Mouse (Mus musculus) liver, embryonic 16.5 days (tissue): ENCODE data around the gene Aox2. TPM values are rescaled to one million over a fixed set of nuclear protein-coding genes. Genes with fewer than 3 reads are reported as not detected.
A peak's percentile ranks its signal among the peaks of the same experiment; 100 is the strongest.

Experiments used
- ATAC-seq: fragments of 200-750 bp; cut with Nextera tagmentation; 2 replicates; pipeline ENCODE4 v1.8.0; 2017; ENCODE audit warnings: low read depth, mild to moderate bottlenecking, moderate number of reproducible peaks, moderate library complexity
- H3K27ac ChIP-seq: fragments of 300-500 bp; sonication (generic); 2 replicates; pipeline ENCODE4 v1.5.1; 2014; ENCODE audit warnings: mild to moderate bottlenecking, low read length
- H3K27me3 ChIP-seq: fragments of 300-500 bp; sonication (generic); 2 replicates; pipeline ENCODE4 v1.6.1; 2014; ENCODE audit warnings: low read depth, low read length, mixed read lengths; ENCODE audit not compliant: control insufficient read depth, insufficient read depth
- H3K36me3 ChIP-seq: fragments of 300-500 bp; sonication (generic); 2 replicates; pipeline ENCODE4 v1.6.1; 2014; ENCODE audit warnings: mild to moderate bottlenecking; ENCODE audit not compliant: control insufficient read depth, insufficient read depth
- H3K4me1 ChIP-seq: fragments of 300-500 bp; sonication (generic); 2 replicates; pipeline ENCODE4 v1.6.1; 2014; ENCODE audit warnings: low read depth, low read length, mixed read lengths; ENCODE audit not compliant: control insufficient read depth
- H3K4me2 ChIP-seq: fragments of 300-500 bp; sonication (generic); 2 replicates; pipeline ENCODE4 v1.6.1; 2014; ENCODE audit warnings: low read depth, low read length, mixed read lengths
- H3K4me3 ChIP-seq: fragments of 300-500 bp; sonication (generic); 2 replicates; pipeline ENCODE4 v1.5.1; 2014; ENCODE audit warnings: low read depth, mild to moderate bottlenecking, low read length
- H3K9ac ChIP-seq: fragments of 300-500 bp; sonication (generic); 2 replicates; pipeline ENCODE4 v1.6.1; 2014; ENCODE audit warnings: low read depth, low read length
- H3K9me3 ChIP-seq: fragments of 300-500 bp; sonication (generic); replicated peaks from 2 replicates; pipeline ENCODE4 v1.6.1; 2016; ENCODE audit warnings: low read length; ENCODE audit not compliant: control insufficient read depth
- WGBS: fragments of 180-500 bp; shearing (Covaris S2); extraction: QIAGEN DNeasy Blood & Tissue Kit; methylation state at CpG from one replicate; pipeline ENCODE4 v1.1.7; 2014; ENCODE audit not compliant: insufficient replicate concordance; 5-methylcytosine and 5-hydroxymethylcytosine counted together
- polyA plus RNA-seq: library from polyadenylated mRNA; unstranded; fragments of >200 nt; fragmentation: Nextera tagmentation; extraction: Ambion mirVana; gene quantifications from 2 replicates; pipeline ENCODE4 v1.2.1, GENCODE M21; 2015

Gene Aox2
- polyA plus RNA-seq, 1 experiment from 2014 or later: not detected

DNA sequence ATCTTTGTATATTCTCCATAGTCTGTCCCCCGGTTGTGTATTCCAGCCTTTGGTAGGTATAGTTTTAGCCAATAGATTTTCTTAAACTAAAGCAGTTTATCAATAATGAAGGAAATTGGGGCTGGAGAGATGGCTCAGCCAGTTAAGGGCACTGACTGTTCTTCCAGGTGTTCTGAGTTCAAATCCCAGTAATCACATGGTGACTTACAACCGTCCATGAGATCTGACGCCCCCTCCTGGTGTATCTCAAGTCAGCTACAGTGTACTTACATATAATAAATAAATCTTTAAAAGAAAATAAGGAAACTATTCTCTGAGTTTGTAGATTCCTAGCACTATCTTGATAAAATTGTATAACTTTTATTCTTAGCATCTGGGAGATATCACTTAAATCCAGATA is 117.2 kb downstream of the Aox2 start:
- Histone ChIP-seq H3K4me2 (no peak overlapping the region), H3K27ac (no peak overlapping the region), H3K9ac (no peak overlapping the region), H3K4me3 (no peak overlapping the region), H3K36me3 (peaks cover 34% of the 10 kb centered on the region), H3K4me1 (peaks cover 13% of the 10 kb centered on the region), H3K27me3 (no peaks in the 10 kb centered on the region), H3K9me3 (no peaks in the 10 kb centered on the region)
- WGBS: 74% methylated on average over 3 of the region's 3 CpGs
- ATAC-seq: no peak

GRCm38 (mm10) chr1:58396179-58396578 is 118.1 kb downstream of the Aox2 start:
- no peaks in the 10 kb centered on the region for H3K27me3 ChIP-seq
- H3K9ac ChIP-seq: no peak overlapping the region
- H3K4me2 ChIP-seq: no peak overlapping the region
- 81% methylated on average over 1 of the region's 1 CpGs for WGBS
- H3K4me3 ChIP-seq: no peak overlapping the region
- H3K4me1 ChIP-seq: peaks cover 13% of the 10 kb centered on the region
- peaks cover 43% of the 10 kb centered on the region for H3K36me3 ChIP-seq
- no peaks in the 10 kb centered on the region for H3K9me3 ChIP-seq
- H3K27ac ChIP-seq: no peak overlapping the region
- ATAC-seq: no peak

DNA sequence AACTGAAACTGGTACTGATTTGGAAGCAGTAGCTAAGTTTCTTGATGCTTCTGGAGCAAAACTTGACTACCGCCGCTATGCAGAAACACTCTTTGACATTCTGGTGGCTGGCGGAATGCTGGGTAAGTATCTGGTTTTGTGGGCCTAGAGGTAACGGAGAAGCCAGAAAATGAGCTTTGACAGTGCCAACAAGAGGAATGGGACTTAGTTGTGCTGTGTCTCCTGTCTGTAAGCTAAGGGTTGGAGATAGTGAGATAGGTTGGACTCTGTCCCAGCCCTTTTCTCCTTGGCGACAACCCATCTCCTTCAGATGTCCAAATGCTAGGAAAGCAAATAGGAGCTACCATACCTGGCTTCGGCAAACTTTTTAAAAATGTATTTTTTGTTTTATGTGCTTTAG is 119.6 kb downstream of the Aox2 start:
- ATAC-seq: no peak
- 88% methylated on average over 6 of the region's 6 CpGs for WGBS
- Histone ChIP-seq H3K9ac (no peak overlapping the region), H3K4me2 (no peak overlapping the region), H3K27ac (no peak overlapping the region), H3K4me1 (peaks cover 5% of the 10 kb centered on the region), H3K4me3 (no peak overlapping the region), H3K27me3 (no peaks in the 10 kb centered on the region), H3K36me3 (peaks cover 51% of the 10 kb centered on the region), H3K9me3 (no peaks in the 10 kb centered on the region)

DNA sequence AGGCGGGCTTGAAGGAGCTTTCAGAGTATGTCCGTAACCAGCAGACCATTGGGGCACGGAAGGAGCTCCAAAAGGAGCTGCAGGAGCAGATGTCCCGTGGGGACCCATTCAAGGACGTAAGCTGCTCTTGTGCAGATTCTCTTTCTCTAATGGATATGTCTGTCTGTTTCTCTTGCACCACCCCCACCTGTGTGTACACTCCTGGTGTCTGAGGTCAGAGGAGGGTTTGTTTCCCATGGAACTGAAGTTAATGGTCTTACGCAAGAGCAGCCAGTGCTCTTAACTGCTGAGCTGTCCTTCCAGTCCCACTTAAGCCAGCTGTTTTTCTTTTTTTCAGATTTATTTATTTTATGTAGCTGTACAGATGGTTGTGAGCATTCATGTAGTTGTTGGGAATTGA is 123.3 kb downstream of the Aox2 start:
- H3K4me2 ChIP-seq: no peak overlapping the region
- no peaks in the 10 kb centered on the region for H3K27me3 ChIP-seq
- WGBS: 77% methylated on average over 6 of the region's 6 CpGs
- no peak overlapping the region for H3K4me3 ChIP-seq
- peak; percentile 93 for ATAC-seq
- peaks cover 52% of the 10 kb centered on the region for H3K36me3 ChIP-seq
- no peak overlapping the region for H3K27ac ChIP-seq
- no peak overlapping the region for H3K9ac ChIP-seq
- H3K4me1 ChIP-seq: no peaks in the 10 kb centered on the region
- no peaks in the 10 kb centered on the region for H3K9me3 ChIP-seq

DNA sequence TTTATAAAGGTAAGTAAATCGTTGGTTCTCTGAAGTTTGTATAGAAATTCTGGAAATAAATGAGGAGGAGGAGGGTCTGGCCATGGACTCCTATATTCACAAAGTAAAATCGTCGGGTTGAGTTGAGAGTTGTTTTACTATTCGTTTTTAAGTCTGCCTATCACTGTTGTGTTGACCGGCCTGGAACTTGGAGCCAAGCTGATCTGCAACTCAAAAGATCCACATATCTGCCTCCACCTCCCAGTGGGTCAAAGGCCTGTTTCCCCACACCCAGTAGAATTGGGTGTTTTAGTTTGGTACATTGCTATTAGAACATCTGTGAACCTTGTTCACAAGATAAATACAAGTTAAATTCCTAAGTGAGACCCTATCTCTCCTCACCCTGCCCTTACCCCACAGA is 125.6 kb downstream of the Aox2 start:
- H3K27ac ChIP-seq: no peak overlapping the region
- no peak overlapping the region for H3K4me3 ChIP-seq
- H3K4me1 ChIP-seq: no peaks in the 10 kb centered on the region
- ATAC-seq: no peak
- no peaks in the 10 kb centered on the region for H3K9me3 ChIP-seq
- WGBS: 72% methylated on average over 5 of the region's 5 CpGs
- peaks cover 45% of the 10 kb centered on the region for H3K36me3 ChIP-seq
- H3K4me2 ChIP-seq: no peak overlapping the region
- H3K27me3 ChIP-seq: no peaks in the 10 kb centered on the region
- H3K9ac ChIP-seq: no peak overlapping the region

GRCm38 (mm10) chr1:58407321-58407720 is 129.2 kb downstream of the Aox2 start:
- Histone ChIP-seq H3K9me3 (no peaks in the 10 kb centered on the region), H3K27me3 (no peaks in the 10 kb centered on the region), H3K9ac (no peak overlapping the region), H3K4me1 (no peaks in the 10 kb centered on the region), H3K27ac (no peak overlapping the region), H3K36me3 (peaks cover 46% of the 10 kb centered on the region), H3K4me2 (no peak overlapping the region), H3K4me3 (no peak overlapping the region)
- 88% methylated on average over 7 of the region's 7 CpGs for WGBS
- ATAC-seq: no peak

GRCm38 (mm10) chr1:58408141-58408540 is 130.0 kb downstream of the Aox2 start:
- Histone ChIP-seq H3K27ac (no peak overlapping the region), H3K4me1 (no peaks in the 10 kb centered on the region), H3K27me3 (no peaks in the 10 kb centered on the region), H3K4me3 (no peak overlapping the region), H3K36me3 (peaks cover 49% of the 10 kb centered on the region), H3K4me2 (no peak overlapping the region), H3K9me3 (no peaks in the 10 kb centered on the region), H3K9ac (no peak overlapping the region)
- WGBS: 77% methylated on average over 6 of the region's 6 CpGs
- ATAC-seq: no peak

DNA sequence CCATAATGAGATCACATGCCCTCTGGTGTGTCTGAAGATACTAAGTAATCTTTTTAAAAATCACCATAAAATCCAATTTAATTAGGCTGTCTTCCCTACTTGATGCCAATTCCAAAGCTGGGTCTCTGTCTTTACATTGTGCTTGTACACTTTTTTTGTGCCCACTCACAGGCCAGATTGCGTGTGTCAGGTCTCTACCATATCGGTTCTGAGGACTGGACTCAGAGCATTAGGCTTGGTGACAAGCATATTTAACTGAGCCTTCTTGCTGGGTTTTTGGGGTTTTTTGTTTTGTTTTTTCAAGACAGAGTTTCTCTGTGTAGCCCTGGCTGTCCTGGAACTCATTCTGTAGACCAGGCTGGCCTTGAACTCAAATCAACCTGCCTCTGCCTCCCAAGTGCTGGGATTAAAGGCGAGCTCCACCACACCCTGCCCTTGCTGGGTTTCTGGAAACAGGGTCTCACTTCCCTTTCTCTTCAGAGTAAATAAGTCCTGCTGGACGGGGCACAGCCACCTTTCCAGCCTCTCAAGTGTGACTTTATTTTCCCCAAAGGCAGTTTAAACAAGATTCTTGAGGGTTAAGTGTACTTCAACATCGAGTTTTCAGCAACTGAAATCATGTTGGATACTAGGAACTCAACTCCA is 131.5 kb downstream of the Aox2 start:
- no peak overlapping the region for H3K4me2 ChIP-seq
- peaks cover 52% of the 10 kb centered on the region for H3K36me3 ChIP-seq
- no peak overlapping the region for H3K9ac ChIP-seq
- ATAC-seq: no peak
- H3K27me3 ChIP-seq: no peaks in the 10 kb centered on the region
- H3K4me1 ChIP-seq: no peaks in the 10 kb centered on the region
- H3K9me3 ChIP-seq: no peaks in the 10 kb centered on the region
- 71% methylated on average over 5 of the region's 5 CpGs for WGBS
- no peak overlapping the region for H3K27ac ChIP-seq
- no peak overlapping the region for H3K4me3 ChIP-seq

GRCm38 (mm10) chr1:58410198-58410588 is 132.1 kb downstream of the Aox2 start:
- H3K27ac ChIP-seq: no peak overlapping the region
- H3K4me2 ChIP-seq: no peak overlapping the region
- H3K9me3 ChIP-seq: no peaks in the 10 kb centered on the region
- H3K36me3 ChIP-seq: peaks cover 56% of the 10 kb centered on the region
- H3K9ac ChIP-seq: no peak overlapping the region
- 73% methylated on average over 3 of the region's 3 CpGs for WGBS
- H3K4me3 ChIP-seq: no peak overlapping the region
- H3K27me3 ChIP-seq: no peaks in the 10 kb centered on the region
- ATAC-seq: no peak
- H3K4me1 ChIP-seq: no peaks in the 10 kb centered on the region
